Mouse (Mus musculus) induced T-regulatory cell, adult 2 months (primary cell): Measurements from ENCODE around the gene Sohlh2.
A peak's percentile ranks its signal among the peaks of the same experiment; 100 is the strongest.
"Not testable (repeated sequence)": the region's sequence is repeated elsewhere in the genome, so short reads cannot be mapped to it uniquely, and the experiment has no call there.

Experiments
- DNase-seq: peaks from one replicate; pipeline ENCODE4 v3.0.0-alpha.2; 2012; ENCODE audit warnings: low read depth

Sohlh2 gene

DNA sequence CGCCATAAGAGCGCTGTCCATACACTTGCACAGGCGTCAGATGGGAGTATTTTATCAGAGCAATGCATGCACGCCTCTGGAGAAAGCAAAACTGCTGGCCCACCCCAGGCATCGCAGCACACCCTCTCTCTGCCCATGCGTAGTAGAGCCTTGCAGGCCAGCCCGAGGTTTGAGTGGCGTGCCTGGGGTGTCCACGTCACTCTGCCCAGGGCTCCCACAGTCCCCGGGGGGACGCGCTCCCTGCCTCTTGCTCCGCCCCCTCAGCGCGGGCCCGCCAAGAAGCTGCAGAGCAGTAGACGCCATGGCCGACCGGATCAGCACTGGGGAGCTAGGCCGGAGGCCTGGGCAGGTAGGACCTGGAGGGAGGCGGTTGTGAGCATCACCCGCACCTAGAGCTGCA is at the start of gene Sohlh2:
Gene Sohlh2 (plus strand): TSS at position 263 of the 400 bp plus-strand sequence.
- DNase-seq = no peak

DNA sequence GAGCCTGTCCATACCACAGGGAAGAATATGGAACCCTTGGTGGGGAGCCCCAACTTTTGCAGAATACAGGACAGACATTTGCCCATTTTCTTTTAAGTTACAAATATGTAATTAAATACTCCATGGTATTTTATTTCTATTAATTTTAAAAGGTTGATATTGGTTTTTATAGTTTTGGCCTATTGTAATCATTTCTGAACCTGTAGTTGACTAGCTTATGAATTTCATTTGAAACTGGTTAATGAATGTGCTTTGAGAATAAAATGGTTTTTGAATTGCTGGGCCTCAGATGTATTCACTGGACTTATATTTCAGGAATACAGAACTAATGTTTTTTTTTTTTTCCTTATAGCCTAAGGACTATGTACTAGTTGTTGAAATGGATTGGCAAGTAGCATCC is 44.8 kb upstream of the Sohlh2 start, which contains the start of gene Ccdc169:
Gene Ccdc169 (plus strand): TSS at position 301 of the 400 bp plus-strand sequence.
- no peak for DNase-seq

DNA sequence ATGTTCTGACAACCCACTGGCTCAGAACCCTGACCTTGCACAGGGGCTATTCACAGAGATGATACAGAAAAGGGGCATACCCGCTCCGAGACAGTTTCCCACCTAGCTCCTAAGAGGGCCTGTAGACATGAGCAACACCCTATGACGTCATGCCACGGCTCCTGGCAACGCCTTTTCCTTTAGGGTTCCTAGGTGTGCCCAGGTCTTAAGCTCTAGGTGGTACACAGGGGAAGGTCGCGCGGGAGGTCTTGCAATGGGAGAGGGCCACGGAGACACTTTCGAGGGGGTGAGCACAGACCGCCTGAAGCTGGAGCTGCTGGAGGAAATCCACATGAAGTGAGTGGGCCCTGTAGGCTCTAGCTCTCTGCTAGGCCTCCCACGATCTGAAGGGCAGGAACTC is 42.0 kb upstream of the Sohlh2 start:
- DNase-seq = no peak

DNA sequence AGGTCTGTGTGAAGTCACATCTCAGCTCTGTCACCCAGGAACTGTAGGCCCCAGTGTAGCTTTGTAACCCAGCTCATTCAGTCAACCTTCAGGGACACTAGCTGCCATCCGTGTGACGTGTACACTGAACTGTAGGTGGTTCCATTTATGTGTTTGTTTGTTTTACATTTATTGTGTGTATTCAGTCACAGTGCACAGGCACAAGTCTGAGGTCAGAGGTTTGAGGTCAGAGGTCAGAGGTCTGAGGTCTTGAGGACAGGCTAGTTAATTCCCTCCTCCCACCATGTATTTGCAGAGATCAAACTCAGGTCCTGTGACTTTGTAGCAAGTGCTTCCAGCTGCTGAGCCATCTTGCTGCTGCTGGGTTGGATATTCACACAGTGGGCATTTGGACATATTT is 40.4 kb upstream of the Sohlh2 start:
- DNase-seq = no peak

DNA sequence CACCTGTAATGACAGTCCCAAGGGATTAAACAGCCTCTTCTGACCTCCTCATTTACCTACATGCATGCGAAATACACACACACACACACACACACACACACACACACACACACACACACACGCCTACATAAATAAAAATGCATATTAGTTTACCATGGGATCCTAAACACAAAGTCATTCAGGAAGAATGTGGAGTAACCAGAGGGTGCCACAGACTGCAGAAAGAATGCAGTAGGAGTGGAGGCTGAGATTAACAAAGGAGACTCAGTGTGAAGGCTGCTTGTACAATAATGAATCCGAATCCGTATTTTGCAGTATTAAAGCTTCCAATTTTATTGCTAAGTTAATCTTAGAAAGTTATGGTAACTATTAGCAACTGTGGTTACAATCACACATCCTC is 36.9 kb upstream of the Sohlh2 start:
- DNase-seq = no peak

DNA sequence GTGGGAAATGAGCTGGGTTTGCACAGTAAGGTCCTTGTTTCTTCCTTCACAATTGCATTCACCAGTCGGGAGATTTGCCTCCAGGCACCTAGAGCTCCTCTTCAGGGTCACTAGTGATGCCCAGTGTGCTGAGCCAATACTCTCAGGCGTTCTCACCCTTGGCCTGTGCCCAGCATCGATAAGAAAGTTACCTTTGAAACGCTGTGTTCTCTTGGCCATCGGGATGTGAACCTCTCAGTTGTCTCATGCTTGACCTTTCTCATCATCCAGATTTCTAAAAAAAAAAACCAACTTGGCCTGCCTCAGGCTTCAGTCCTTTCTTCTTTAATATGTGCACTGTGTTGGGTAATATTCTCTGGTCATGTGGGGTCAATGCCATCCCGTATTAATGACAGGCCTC is 35.4 kb upstream of the Sohlh2 start:
- no peak for DNase-seq

DNA sequence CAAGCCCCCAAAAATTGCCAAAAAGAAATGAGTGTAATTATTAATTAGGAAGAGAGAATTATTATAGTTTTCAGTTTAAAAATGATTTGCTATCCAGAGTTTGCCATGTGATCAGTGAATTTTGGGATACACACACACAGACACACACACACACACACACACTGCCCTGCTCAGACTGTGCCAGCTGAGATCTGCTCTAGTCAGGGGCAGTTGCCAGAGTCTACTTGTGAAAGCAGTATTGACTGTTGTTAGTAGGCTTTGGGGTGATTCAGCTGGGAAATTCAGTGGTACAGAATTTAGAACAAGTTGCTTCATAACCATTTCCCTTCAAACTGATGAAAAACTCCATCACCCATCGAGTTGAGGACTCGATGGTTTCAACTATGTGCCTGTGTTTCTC is 34.7 kb upstream of the Sohlh2 start:
- no peak for DNase-seq

DNA sequence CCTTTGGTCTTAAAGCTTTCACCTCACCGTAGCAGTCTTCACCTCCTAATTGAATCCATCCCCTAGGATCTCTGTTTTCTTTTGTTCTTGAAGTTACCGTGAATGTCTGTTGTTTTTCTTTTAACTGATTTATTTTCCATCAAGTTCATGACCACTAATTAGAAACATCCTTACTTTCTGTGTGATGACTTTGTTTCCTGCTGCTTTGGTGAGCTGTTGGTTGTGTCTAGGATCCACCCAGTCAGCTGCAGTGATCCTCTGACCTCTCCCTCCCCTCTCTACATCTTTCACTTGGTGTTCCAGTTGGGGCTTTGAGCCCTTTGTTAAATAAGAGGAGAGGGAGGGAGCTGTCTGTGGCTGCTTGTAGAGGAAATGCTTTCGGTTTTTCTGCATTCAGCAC is 33.7 kb upstream of the Sohlh2 start:
- DNase-seq = no peak

DNA sequence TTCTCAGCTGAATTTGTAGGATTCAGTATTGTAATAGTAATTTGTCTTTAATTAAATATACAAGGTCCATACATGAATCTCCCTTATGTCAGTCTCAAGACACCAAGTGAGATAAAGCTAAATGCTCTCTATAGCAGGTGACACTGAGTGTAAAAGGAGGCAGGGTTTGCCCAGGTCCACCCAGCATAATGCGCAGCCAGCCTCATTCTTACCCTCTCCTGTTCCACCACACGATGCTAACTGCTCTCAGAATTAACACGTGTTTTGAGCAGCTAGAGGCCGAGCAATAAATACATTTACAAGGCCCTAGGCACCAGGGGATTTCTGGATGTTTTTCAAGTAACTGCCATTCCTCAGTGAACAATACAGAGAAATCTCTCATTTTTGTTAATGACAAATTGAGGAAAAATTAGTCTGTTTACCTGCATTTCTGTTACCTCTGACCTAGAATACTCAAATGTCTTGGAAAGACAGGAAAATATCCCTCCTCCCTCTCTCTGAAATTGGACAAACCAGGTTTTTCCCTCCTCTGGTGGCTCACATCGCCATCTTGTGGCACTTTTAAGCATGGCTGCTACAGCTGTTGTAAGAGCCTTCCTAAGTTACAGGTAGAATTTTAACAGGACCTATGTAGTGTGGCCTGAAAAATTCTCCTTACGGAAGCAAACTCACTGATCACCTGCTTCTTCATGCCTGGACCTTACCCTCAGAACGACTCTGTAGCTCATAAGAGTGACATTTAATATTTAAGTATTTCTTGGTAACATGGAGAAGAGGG is 30.0 kb upstream of the Sohlh2 start:
- DNase-seq = peak; percentile 17

DNA sequence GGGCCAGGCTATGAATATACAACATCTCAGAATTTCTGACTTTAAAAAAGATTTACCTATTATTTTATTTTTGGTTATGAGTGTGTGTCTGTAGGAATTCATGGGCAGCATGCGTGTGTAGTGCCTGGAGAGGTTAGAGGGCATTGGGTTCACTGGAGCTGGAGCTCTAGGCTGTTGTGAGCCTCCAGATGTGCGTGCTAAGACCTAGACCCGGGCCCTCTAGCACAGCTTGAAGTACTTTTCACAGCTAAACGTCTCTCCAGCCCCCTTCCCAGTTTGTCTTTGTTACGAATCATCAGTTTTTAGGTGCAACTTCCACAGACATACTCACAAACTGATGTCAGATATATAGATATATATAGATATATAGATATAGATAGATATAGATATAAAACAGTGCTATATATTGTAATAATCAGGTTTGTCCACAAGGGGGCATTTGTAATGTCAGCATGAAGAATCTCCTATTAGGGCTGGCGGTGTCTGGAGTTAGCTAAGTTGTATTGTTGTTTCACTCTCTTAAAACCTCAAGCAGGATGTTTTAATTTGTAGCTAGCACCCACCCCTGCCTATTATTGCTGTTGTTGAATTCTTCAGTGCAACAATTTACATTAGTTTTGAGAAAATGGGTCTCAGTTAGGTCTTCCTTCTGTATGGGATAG is 29.0 kb upstream of the Sohlh2 start:
- DNase-seq = peak; percentile 64

DNA sequence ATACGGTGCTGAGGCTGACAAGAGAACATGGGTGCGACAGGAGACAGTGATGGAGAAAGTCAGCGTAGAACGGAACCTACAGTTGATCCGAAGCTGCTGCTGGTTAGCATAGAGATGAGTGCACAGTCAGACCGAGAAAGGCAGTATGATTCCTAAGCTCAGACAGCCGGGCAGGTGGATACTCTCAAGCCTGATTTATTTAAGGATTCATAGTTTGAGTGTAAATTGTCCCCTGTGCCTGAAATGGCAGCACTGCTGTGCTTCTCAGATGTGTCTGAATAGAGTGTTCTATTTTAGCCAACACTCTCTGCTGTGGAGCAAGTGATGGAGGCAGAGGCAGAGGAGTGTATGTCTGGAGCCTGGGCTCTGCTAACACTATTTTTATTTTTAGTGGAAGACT is 27.7 kb upstream of the Sohlh2 start:
- DNase-seq = no peak

DNA sequence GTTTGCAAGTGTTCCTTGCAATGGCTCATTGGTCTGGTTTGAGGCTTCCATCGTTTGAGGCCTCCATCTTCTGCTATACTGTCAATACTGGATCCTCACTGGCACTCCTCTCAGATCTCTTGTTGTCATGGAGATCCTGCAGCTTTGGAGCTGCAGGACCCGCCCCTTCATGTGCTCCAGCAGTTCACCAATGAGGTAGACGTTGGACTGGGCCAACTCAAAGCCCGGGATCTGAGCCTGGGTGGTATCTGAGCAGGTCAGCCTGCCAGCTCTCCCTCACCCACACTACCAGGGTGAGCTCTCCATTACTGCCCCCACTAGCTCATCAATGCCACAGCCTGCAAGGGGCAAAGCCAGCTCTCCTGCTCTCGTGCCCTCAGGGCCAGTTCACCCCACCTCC is 24.4 kb upstream of the Sohlh2 start:
- DNase-seq = no peak

DNA sequence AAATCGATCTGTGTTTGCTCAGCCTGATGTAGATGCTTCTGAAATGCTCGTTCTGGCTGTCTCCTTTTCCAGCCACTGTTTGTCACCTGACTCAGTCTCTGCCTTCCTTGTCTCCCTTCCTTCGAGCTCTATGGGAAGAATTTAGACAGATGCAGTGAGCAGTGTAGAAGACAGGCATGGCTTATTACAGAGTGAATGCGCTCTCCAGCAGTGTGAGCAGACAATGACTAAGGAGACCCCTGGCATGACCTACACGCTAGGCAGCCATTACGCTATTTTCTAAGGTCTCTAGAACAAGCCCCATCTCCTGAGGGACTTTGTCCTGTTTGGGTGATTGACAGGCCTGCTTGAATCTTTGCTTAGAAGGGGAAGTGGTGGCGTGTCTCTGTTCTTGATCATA is 20.7 kb upstream of the Sohlh2 start:
- DNase-seq = no peak

DNA sequence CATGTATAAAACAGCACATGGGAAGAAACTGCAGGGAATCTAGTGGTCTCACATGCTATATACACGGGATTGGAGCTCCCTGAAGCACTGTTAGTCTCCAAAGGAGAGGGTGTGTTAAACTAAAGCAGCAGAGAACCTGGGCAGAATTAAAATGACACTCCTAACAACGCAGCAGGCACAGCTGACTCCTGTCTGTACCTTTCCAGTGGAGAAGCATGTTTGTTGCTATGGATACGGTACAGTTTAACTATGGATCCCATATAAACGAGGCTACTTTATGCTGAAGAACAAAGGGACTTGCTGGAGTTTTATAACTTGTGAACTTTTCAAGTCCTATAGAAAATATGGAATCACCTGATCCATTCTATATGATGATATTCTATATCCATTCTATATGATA is 18.3 kb upstream of the Sohlh2 start:
- DNase-seq = no peak

DNA sequence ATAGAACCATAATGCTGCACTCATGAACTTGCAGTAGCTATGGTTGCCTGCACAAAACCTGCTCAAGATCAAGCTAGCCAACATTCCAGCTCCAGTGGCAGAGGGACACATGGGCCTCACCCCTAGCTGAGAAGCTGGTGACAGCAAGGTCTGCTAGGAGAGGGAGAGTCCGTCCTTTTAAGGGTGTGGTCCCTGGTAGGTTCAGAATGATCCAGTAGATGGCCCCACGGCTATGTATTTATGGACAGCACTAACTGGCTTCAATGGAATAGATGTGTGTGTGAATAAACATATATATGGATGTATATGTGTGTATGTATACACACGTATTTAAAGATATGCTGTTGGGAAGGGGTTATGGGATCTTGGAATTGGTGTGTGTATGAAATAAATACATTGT is 9.3 kb upstream of the Sohlh2 start:
- DNase-seq = no peak

DNA sequence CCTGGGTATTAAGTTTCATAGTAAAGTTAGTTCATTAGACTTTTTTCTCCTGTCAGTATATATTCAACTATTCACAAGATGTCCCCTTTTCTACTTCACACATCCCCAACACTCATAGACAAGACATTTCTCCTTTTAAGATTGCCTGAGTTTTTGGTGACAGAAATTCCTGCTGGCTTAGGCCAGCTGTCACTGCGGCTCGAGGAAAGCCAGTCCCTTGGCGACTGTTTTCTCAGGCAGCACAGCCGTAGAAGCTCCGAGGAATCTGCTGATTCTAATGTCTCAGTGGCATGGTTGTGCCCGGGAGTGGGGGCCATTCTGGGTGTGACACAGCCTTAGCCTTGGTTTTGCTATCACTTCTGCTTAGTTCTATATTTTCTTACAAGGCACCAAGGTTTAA is 4.6 kb upstream of the Sohlh2 start:
- no peak for DNase-seq

DNA sequence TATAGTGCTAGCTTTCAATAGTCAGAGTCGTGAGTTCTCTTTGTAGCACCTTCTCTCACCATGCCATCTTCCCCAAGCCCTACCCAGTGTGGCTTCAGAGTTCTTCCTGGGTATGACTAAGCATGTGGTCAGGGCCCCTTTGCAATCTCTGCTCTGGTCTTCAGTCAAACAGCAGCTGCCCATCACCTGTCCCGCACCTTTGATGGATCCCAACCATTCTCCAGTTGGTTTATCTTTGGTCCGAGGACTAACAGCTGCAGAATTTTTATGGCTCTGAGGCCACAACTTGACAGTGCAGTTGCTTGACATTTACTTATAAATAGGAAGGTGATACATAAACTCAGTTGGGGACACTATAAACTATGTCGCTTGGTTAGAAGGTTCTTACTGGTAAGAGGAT is 9.8 kb downstream of the Sohlh2 start:
- DNase-seq = no peak

DNA sequence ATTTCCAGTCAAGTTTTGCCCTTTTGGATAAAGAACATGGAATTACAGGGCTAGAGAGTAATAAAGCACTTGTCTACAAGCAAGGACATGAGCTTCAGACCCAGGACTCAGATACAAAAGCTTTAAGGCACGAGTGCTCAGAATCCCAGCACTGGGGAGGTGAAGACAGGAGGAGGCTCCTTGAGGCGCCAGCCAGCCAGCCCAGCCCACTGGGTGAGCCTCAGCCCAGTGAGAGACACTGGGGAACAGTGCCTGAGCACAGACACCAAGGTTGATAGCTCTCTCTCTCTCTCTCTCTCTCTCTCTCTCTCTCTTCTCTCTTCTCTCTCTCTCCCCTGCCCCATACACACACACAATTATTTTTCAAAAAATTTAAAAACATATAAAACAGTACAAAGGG is 11.5 kb downstream of the Sohlh2 start:
- DNase-seq = no peak

DNA sequence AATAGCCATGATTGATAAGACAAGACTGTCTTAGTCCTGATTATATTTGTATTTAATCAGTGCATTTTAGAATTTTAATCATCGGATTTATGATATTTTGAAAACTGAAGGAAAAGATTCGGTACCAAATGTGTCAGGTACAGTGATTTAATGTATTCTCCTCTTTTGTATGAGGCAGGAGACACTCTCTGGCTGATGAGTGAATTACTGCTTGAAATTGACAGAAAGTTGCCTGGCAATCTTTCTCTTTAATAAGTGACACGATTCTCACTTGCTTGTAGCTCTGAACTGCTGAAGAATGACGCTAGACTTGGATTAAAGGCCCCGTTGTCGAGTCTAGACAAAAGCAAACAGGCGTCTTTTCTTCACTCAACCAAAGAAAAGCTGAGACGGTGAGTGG is 13.0 kb downstream of the Sohlh2 start:
- no peak for DNase-seq

DNA sequence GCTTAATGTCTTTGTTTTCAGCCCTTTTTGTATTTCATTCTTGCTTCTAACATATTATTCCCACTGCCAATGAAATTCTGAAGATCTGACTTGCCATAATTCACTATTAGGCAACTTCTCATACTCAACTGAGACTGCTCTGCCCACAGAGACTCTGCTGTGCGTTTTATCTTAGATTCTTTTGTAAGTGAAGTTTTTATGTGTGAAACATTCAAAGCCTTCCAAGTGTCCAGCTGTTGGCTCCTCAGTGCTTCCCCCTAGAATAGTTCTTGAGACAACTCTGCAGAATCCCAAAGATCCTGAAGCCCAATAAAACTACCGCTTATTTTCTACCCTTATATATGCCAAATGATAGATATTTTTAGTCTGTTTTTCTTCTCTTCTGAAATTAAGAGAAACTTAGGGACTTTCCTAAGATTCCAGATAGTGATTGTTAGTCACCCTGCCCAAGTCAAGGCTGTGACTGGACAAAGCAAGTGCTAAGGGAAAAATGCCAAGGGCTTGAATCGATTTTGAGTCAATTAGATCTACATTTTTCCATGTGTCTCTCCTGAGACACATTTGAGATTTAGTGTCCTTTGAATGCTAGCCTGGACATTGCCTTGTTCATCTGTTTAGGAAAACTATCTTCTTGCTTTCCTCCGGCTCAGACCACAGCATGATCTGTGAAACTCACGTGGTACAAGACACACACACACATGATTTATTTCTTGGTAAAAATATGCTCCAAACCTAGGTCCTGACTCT is 13.9 kb downstream of the Sohlh2 start:
- no peak for DNase-seq

DNA sequence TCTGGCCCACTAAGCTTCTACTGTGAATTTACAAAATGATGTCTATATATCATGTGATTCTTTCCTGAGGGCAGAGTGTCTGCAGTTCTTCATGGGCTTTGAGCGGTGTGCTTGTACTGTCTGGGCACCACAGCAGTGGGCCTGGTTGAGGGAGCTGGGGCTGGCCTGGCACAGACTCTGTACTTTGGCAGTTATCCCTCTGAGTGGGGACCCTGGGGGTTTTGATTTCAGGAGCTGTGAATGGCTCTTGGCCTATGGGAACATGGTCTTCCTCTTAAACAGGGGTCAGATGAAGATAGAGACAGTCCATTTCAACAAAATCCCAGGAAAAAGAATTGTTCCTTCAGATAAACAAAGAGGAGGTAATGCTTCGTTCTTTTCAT is 14.5 kb downstream of the Sohlh2 start:
- no peak for DNase-seq

DNA sequence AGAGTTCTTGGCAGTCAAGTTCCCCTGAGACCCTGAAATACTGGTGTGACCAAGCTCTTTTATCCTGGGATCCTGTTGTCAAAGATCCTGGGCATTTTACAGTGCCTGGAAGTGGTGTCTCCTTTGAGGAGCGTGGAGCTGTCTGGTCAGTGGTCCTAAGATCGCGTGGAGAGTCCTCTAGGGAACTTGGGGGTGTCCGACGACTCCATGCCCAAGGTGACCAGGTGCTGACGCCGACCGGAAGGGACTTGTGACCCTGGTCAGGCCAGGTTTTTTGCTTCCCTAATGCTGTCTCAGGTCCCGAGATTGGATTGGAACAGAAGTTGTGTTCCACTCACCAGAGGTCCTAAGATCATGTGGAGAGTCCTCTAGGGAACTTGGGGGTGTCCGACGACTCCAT is 21.8 kb downstream of the Sohlh2 start:
- not testable (repeated sequence) for DNase-seq

DNA sequence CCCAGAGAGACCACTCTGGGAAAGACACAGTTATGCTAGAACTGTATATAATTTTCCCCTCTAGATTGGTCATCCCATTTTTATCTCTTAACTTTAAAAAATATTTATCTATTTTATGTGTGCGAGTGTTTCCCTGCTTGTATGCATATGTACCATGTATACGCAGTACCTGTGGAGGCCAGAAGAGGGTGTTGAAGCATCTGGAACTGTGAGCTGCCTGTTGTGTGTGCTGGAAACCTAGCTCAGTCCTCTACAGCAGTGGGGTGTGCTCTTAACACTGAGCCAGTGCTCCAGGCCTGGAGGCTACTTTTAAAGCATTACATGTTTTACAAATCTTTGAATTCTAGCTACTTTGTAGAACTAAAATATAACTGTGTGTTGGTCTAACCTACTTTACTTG is 24.6 kb downstream of the Sohlh2 start:
- DNase-seq = no peak
